Mouse (Mus musculus) MN1 (cell line): ENCODE measurements around the gene Zcchc13.
"Not testable (repeated sequence)": the region's sequence is repeated elsewhere in the genome, so short reads cannot be mapped to it uniquely, and the experiment has no call there.

ENCODE experiments used
- DNase-seq: peaks from one replicate; pipeline ENCODE4 v3.0.0-alpha.2; 2016; ENCODE audit warnings: low spot score

The Zcchc13 gene

GRCm38 (mm10) chrX:103644301-103644700, 13.9 kb downstream of the Zcchc13 start:
- DNase-seq = no peak

GRCm38 (mm10) chrX:103652048-103652447, 21.7 kb downstream of the Zcchc13 start:
- DNase-seq = no peak

GRCm38 (mm10) chrX:103653021-103653420, 22.6 kb downstream of the Zcchc13 start:
- DNase-seq = no peak

GRCm38 (mm10) chrX:103658985-103659384, 28.6 kb downstream of the Zcchc13 start:
- no peak for DNase-seq

GRCm38 (mm10) chrX:103664445-103664844, 34.1 kb downstream of the Zcchc13 start:
- not testable (repeated sequence) for DNase-seq

GRCm38 (mm10) chrX:103670245-103670644, 39.9 kb downstream of the Zcchc13 start:
- no peak for DNase-seq

- DNase-seq = no peak
Measured at GRCm38 (mm10) chrX:103673761-103674160, 43.4 kb downstream of the Zcchc13 start.

- DNase-seq = peak; percentile 20
Measured at GRCm38 (mm10) chrX:103674674-103675073, 44.3 kb downstream of the Zcchc13 start.
